Mouse (Mus musculus): Measurements from ENCODE around the gene Zfp362. TPM values are rescaled to one million over a fixed set of nuclear protein-coding genes. Genes with fewer than 3 reads are reported as not detected.

Gene Zfp362
- total RNA-seq (2014; rRNA removed) (0.83 and 0.87 TPM in 2 replicates), polyA plus RNA-seq (2012; rRNA removed) (5.7 and 6.2 TPM in 2 replicates)

- H3K27me3 ChIP-seq (ENCODE audit: control insufficient read depth, insufficient read depth, low read length): no peaks in the 10 kb centered on the region
- TF ChIP-seq CTCF (IDR thresholded peaks at IDR 0.05; ENCODE audit: low read depth, low read length) (no peak; the same call in 1 of the 2 replicates), POLR2A (IDR thresholded peaks at IDR 0.05; ENCODE audit: extremely low read depth, insufficient read depth, low read length) (no peak)
- no peaks in the 10 kb centered on the region for H3K36me3 ChIP-seq (ENCODE audit: control insufficient read depth, insufficient read depth, low read length)
- peak within 1 kb of the TSS; percentile 72 for H3K4me3 ChIP-seq (ENCODE audit: insufficient read depth, low read depth, low read length)
- peak within 1 kb of the TSS; percentile 49 for H3K27ac ChIP-seq (replicated peaks; ENCODE audit: insufficient read depth, low read depth, low read length)
- no peak for DNase-seq (ENCODE audit: extremely low read depth, low read depth, low spot score)
- H3K79me2 ChIP-seq (ENCODE audit: control insufficient read depth, insufficient read depth, low read length): 0 out of 2 replicates have a peak, but pooled peaks cover 19% of the 10 kb centered on the region
- 14% methylated on average over 107 of the region's 111 CpGs for WGBS
- H3K9ac ChIP-seq (ENCODE audit: low read depth, low read length): peak within 1 kb of the TSS; percentile 94
- H3K4me1 ChIP-seq (ENCODE audit: control insufficient read depth, insufficient read depth, low read length): peaks cover 12% of the 10 kb centered on the region
These were observed at the start of gene Zfp362 for GRCm38 (mm10) chr4:128806043-128806826. Gene Zfp362 (minus strand): TSS chr4:128806045.

- no peak overlapping the region for H3K27ac ChIP-seq (replicated peaks; ENCODE audit: insufficient read depth, low read depth, low read length)
- DNase-seq (ENCODE audit: extremely low read depth, low read depth, low spot score): peak; percentile 15
- H3K4me1 ChIP-seq (ENCODE audit: control insufficient read depth, insufficient read depth, low read length): no peaks in the 10 kb centered on the region
- no peak overlapping the region for H3K4me3 ChIP-seq (ENCODE audit: insufficient read depth, low read depth, low read length)
- no peaks in the 10 kb centered on the region for H3K36me3 ChIP-seq (ENCODE audit: control insufficient read depth, insufficient read depth, low read length)
- TF ChIP-seq POLR2A (IDR thresholded peaks at IDR 0.05; ENCODE audit: extremely low read depth, insufficient read depth, low read length): no peak
- 48% methylated on average over 4 of the region's 4 CpGs for WGBS
- H3K9ac ChIP-seq (ENCODE audit: low read depth, low read length): no peak overlapping the region
- H3K27me3 ChIP-seq (ENCODE audit: control insufficient read depth, insufficient read depth, low read length): no peaks in the 10 kb centered on the region
- no peaks in the 10 kb centered on the region for H3K79me2 ChIP-seq (ENCODE audit: control insufficient read depth, insufficient read depth, low read length)
These were observed 49.8 kb upstream of the Zfp362 start for GRCm38 (mm10) chr4:128855613-128856040.

GRCm38 (mm10) chr4:128853117-128853516, 47.3 kb upstream of the Zfp362 start:
- no peak overlapping the region for H3K4me3 ChIP-seq (ENCODE audit: insufficient read depth, low read depth, low read length)

GRCm38 (mm10) chr4:128852266-128852887, 46.5 kb upstream of the Zfp362 start:
- Histone ChIP-seq H3K27me3 (ENCODE audit: control insufficient read depth, insufficient read depth, low read length) (no peaks in the 10 kb centered on the region), H3K9ac (ENCODE audit: low read depth, low read length) (no peak overlapping the region), H3K36me3 (ENCODE audit: control insufficient read depth, insufficient read depth, low read length) (no peaks in the 10 kb centered on the region), H3K27ac (replicated peaks; ENCODE audit: insufficient read depth, low read depth, low read length) (no peak overlapping the region), H3K4me1 (ENCODE audit: control insufficient read depth, insufficient read depth, low read length) (no peaks in the 10 kb centered on the region), H3K79me2 (ENCODE audit: control insufficient read depth, insufficient read depth, low read length) (no peaks in the 10 kb centered on the region), H3K4me3 (ENCODE audit: insufficient read depth, low read depth, low read length) (no peak overlapping the region)
- WGBS: 81% methylated on average over 12 of the region's 12 CpGs
- no peak for DNase-seq (ENCODE audit: extremely low read depth, low read depth, low spot score)
- no peak for TF ChIP-seq POLR2A (IDR thresholded peaks at IDR 0.05; ENCODE audit: extremely low read depth, insufficient read depth, low read length)
- TF ChIP-seq CTCF (IDR thresholded peaks at IDR 0.05; ENCODE audit: low read depth, low read length): no peak

More at GRCm38 (mm10) chr4:128853117-128853516, 47.3 kb upstream of the Zfp362 start:
- Histone ChIP-seq H3K36me3 (ENCODE audit: control insufficient read depth, insufficient read depth, low read length) (no peaks in the 10 kb centered on the region), H3K27me3 (ENCODE audit: control insufficient read depth, insufficient read depth, low read length) (no peaks in the 10 kb centered on the region), H3K79me2 (ENCODE audit: control insufficient read depth, insufficient read depth, low read length) (no peaks in the 10 kb centered on the region), H3K9ac (ENCODE audit: low read depth, low read length) (no peak overlapping the region), H3K4me1 (ENCODE audit: control insufficient read depth, insufficient read depth, low read length) (no peaks in the 10 kb centered on the region), H3K27ac (replicated peaks; ENCODE audit: insufficient read depth, low read depth, low read length) (no peak overlapping the region)
- no peak for DNase-seq (ENCODE audit: extremely low read depth, low read depth, low spot score)
- 88% methylated on average over 11 of the region's 11 CpGs for WGBS
- no peak for TF ChIP-seq POLR2A (IDR thresholded peaks at IDR 0.05; ENCODE audit: extremely low read depth, insufficient read depth, low read length)
- TF ChIP-seq CTCF (IDR thresholded peaks at IDR 0.05; ENCODE audit: low read depth, low read length): no peak

- no peaks in the 10 kb centered on the region for H3K79me2 ChIP-seq (ENCODE audit: control insufficient read depth, insufficient read depth, low read length)
- H3K4me3 ChIP-seq (ENCODE audit: insufficient read depth, low read depth, low read length): no peak overlapping the region
- no peaks in the 10 kb centered on the region for H3K4me1 ChIP-seq (ENCODE audit: control insufficient read depth, insufficient read depth, low read length)
- TF ChIP-seq POLR2A (IDR thresholded peaks at IDR 0.05; ENCODE audit: extremely low read depth, insufficient read depth, low read length) (no peak), CTCF (IDR thresholded peaks at IDR 0.05; ENCODE audit: low read depth, low read length) (no peak)
- no peak overlapping the region for H3K27ac ChIP-seq (replicated peaks; ENCODE audit: insufficient read depth, low read depth, low read length)
- H3K9ac ChIP-seq (ENCODE audit: low read depth, low read length): no peak overlapping the region
- no peaks in the 10 kb centered on the region for H3K27me3 ChIP-seq (ENCODE audit: control insufficient read depth, insufficient read depth, low read length)
- no peak for DNase-seq (ENCODE audit: extremely low read depth, low read depth, low spot score)
- H3K36me3 ChIP-seq (ENCODE audit: control insufficient read depth, insufficient read depth, low read length): no peaks in the 10 kb centered on the region
- WGBS: 85% methylated on average over 7 of the region's 7 CpGs
These were observed 43.8 kb upstream of the Zfp362 start for GRCm38 (mm10) chr4:128849686-128850085.
